Mouse (Mus musculus): Measurements from ENCODE around the gene Znhit1. TPM values are rescaled to one million over a fixed set of nuclear protein-coding genes. Genes with fewer than 3 reads are reported as not detected.

Znhit1 gene
- total RNA-seq, 2 experiments from 2014 or later, result 86.2 to 88.5 TPM

DNA sequence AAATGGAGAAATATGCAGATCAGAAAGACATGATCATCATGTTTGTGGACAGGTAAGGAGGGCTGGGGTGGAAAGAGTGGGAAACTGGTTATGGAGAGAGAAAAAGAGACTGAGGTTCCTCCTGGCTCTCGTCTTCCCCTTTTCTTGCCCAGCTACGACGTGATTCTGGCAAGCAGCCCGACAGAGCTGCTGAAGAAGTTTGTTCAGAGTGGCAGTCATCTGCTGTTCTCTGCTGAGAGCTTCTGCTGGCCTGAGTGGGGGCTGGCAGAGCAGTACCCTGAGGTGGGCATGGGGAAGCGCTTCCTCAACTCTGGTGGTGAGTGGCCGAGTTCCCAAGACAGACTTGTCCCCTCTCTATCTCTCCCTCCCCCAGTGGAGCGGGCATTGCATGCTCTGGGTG lies 599 bp upstream of the Znhit1 start:
- intact Hi-C loops (cut with DNase I), result no loop called here
- DNase-seq (ENCODE audit: low spot score in 2 of 2), result peak; percentile 40 to 48

- DNase-seq (ENCODE audit: low spot score in 2 of 2), result peak; percentile 80 to 83
- intact Hi-C loops (cut with DNase I), result loop anchor here (1.0 to 2.0 kb wide), 2 partner anchors 34 to 43 kb away; partner anchors contain the start of gene Fis1
Observed at GRCm38 (mm10) chr5:136987138-136987933, 485 bp downstream of the Znhit1 start.

- intact Hi-C loops (cut with DNase I), result loop anchor here (1.0 to 2.0 kb wide), 2 partner anchors 33 to 44 kb away; partner anchors contain the start of gene Fis1
- peak; percentile 97 to 99 for DNase-seq (ENCODE audit: low spot score in 2 of 2)
Observed at GRCm38 (mm10) chr5:136986695-136987137, 1.1 kb downstream of the Znhit1 start, which contains the start of gene Plod3. TSS of gene Plod3 (plus strand) at chr5:136987019.

GRCm38 (mm10) chr5:136984828-136985227 lies 3.0 kb downstream of the Znhit1 start:
- intact Hi-C loops (cut with DNase I), result no loop called here
- no peak for DNase-seq (ENCODE audit: low spot score in 2 of 2)

- no peak for DNase-seq (ENCODE audit: low spot score in 2 of 2)
Observed at GRCm38 (mm10) chr5:136982338-136982930, 5.4 kb downstream of the Znhit1 start.

DNA sequence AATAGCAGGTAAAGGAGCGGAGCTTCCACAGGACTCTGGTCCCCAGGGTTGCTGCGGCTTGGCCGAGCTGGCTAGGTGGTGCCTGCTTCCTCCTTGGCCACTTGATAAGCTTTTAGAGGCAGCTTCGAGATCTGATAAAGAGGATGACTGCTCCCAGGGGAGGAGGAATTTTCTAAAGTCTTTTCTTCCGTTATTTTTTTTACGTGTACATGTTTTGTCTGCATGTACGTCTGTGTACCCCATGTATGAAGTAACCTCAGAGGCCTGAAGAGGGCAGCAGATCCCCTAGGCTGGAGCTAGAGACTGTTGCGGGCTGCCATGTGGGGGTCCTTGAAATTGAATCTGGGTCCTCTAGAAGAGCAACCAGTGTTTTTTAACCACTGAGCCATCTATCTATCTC lies 6.8 kb downstream of the Znhit1 start:
- intact Hi-C loops (cut with DNase I), result no loop called here
- DNase-seq (ENCODE audit: low spot score in 2 of 2), result no peak

More at GRCm38 (mm10) chr5:136982338-136982930, 5.4 kb downstream of the Znhit1 start:
- intact Hi-C loops (cut with DNase I), result no loop called here

DNA sequence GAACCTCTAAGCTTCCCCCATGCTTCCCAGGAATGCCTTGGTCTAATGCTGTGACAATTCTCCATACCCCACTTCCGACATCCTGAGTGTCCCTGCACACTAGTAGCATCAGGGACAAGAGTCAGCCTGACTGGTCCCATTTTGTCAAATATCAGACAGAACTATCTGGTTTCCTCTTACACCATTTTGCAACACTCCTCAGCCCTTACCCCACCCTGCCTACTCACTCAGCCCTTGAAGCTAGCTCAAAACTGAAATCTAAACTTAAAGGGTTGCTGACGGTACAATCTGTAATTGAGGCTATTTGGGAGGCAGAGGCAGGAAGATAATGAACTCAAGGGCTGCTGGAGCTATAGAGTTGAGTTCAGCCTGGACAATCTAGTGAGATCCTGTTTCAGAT lies 8.1 kb downstream of the Znhit1 start:
- no peak for DNase-seq (ENCODE audit: low spot score in 2 of 2)
- intact Hi-C loops (cut with DNase I), result no loop called here

DNA sequence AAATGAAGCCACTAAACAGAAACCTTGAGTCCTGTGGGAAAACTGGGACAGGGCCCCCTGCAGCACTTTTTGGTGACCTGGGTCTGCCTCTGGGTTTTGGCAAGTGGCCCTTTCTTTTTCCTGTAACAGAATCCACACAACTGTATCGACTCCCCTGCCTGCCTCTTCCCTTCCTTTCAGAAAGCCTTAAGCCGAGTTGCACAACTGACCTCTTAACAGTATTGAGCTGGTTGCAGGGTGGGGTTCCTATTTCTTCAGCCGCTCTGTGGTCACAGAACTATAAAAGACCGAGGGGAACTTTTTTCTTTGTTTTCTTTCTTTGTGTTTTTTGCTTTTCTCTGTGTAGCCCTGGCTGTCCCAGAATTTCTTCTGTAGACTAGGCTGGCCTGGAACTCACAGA lies 10.1 kb downstream of the Znhit1 start:
- DNase-seq (ENCODE audit: low spot score in 2 of 2), result no peak
- intact Hi-C loops (cut with DNase I), result no loop called here

DNA sequence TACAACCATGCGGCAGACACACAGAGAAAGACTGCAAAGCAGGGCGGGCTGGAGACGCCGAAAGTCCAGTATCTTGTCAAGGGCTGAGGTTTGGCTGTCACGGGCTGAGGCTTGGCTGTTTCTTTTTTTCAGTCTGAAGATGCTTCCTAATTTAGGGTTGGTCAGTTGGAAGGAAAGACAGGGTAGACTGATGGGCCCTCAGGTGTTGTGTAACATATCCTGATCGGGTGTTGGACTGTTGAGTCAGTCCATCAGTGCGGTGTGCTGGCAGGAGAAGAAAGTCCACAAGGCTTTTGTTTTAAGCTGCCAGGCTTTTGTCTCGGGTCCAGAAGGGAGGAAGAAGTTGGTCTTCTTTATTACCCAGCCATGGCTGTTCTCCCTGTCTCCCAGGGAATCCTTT lies 14.2 kb downstream of the Znhit1 start:
- no peak for DNase-seq (ENCODE audit: low spot score in 2 of 2)
- intact Hi-C loops (cut with DNase I), result no loop called here

- intact Hi-C loops (cut with DNase I), result loop anchor here (1.0 kb wide), 1 partner anchor 41 kb away; no protein-coding TSS in a partner anchor
- DNase-seq (ENCODE audit: low spot score in 2 of 2), result peak; percentile 33 to 44
Observed at GRCm38 (mm10) chr5:136970703-136971102, 17.1 kb downstream of the Znhit1 start.

DNA sequence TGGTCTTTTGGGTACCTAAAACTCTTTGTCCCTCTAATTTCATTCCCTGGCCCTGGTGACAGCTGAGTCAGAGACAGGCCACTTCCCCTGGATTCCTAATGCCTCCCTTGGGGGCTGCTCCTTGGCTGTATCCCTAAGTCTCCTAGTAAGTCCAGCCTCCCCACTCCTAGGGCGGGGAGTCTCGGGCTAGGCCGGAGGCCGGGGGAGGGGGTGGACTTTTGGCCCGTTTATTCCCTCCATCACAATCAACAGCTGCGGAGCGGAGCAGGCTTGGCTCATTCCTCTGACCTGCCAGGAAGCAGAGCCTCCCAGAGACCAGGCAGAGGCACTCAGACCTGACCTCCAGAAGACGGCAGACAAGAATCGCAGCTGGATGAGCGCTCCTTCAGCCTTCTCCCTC lies 20.2 kb downstream of the Znhit1 start:
- intact Hi-C loops (cut with DNase I), result no loop called here
- DNase-seq (ENCODE audit: low spot score in 2 of 2), result no peak

DNA sequence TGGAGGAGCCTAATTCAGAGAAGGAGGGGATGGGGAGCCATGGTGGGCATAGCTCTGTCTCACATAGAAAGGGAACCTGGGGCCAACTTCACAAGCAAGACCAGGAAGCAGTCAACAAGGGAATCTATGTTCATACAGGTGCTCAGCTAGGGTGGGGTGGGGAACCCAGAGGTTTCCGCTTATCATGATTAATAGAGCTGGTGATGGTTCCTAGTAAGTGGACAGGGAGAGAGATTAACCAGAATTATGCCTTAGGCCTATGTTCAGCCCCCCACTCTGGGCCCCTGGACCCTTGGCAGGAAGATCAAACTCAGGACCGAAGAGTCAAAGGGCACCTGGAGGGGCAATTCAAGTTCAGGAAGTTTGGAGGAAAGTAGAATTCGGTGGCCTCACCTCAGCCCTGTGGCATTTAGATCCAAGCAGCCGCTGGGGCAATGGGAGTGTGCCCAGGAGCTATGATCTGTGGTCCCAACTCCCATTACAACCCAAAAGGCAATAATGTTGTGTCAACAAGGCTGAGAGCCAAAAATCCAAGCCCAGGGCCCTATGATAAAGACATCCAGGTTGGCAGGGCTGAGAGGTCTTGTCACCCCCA lies 20.9 kb downstream of the Znhit1 start:
- intact Hi-C loops (cut with DNase I), result no loop called here
- DNase-seq (ENCODE audit: low spot score in 2 of 2), result no peak

DNA sequence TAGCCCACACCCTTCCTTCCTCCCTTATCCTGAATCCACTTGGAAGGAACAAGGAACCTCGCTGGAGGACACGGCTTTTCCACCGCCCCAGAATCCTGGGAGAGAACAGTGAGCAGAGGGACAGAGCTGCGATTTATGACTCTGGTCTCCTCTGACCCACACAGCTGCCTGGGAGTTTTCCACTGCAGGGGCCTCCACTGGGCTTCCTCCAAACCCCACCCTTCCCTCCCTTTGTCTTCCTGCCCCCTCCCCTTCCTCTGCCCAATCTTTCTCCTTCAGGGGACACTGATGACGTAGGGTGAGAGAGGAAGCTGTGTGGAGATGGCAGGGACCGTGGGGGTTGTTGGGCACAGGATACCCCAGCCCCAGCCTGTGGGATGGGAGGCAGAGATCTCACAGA lies 21.5 kb downstream of the Znhit1 start, which contains the start of gene Cldn15:
TSS of gene Cldn15 (plus strand) at position 286 of the 400 bp plus-strand sequence.
- no peak for DNase-seq (ENCODE audit: low spot score in 2 of 2)
- intact Hi-C loops (cut with DNase I), result no loop called here

DNA sequence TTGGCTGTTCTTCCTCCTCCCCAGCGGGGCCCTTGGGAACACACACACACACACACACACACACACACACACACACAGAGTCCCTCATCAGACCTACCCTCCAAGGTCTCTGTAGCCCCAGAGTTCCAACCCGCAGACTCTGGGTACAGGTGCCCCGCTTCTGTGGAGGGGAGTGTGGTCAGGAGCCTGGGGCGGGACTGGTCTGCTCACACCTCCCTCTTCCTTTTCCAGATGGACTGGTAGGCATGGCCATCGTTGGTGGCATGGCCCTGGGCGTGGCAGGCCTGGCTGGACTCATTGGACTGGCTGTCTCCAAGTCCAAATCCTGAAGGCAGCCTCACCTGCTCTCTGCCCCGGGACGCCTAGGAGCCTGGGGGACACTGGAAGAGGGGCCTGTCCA lies 22.1 kb downstream of the Znhit1 start:
- DNase-seq (ENCODE audit: low spot score in 2 of 2), result no peak
- intact Hi-C loops (cut with DNase I), result no loop called here

DNA sequence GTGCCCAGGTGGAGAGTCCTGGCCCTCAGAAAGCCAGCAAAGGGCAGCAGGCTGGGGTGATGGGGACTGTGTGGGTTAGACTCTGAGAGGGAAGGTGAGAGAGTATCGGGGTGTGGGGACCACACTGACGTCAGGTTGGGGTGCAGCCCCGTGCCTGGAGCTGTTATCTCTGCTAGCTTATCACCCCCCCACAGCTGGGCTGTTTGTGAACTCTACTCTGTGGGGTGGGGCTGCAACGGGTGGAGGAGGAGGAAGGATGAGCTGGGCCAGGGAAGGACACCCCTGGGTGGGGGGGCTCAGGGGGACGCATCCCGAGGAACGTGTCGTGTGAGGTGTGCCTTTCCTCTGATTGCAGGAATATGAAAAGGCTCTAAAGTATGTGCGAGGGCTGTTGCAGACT lies 22.6 kb downstream of the Znhit1 start:
- DNase-seq (ENCODE audit: low spot score in 2 of 2), result no peak
- intact Hi-C loops (cut with DNase I), result no loop called here

DNA sequence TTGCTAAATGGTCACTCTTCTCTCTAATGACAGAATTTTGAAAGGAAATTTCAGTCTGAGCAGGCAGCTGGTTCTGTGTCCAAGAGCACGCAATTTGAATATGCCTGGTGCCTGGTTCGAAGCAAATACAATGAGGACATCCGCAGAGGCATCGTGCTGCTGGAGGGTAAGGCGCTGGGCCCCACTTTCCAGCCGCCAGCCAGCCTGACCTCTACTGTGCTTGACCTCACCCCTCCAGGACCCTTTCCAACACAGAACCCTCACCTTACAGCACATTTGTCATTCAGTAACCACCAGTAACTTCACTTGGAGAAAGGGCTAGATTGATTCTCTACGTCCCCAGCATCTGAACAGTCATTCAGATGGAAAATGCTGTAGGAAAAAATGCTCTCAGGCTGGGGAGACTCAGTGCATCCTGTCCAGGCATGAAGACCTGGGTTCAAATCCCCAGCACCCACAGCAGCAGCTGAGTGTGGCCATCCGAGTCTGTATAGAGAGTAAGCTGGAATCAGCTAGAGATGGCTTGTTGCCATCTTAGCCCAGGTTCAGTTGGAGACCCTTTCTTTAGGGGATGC lies 24.8 kb downstream of the Znhit1 start:
- intact Hi-C loops (cut with DNase I), result loop anchor here (1.0 to 2.0 kb wide), 2 partner anchors 10 to 44 kb away; partner anchors contain the start of gene Fis1
- DNase-seq (ENCODE audit: low spot score in 2 of 2), result no peak

DNA sequence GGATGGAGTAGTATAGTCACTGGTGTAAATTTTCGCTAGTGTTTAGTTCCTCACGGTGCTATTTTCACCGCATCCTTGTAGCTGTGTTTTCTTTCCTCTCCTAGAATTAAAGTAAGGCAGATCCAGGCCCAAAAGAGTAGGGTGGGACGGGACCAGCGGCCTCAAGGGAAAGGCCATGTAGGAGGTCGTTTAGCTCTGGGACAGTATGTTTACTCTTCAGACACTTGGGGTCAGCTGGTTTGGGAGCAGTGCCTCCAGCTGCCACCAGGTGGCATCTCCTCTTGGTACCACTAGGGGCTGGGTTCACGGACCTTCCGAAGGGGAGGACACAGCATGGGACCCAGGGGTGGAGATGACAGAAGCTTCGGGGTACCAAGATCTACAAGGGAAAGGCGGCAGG lies 25.3 kb downstream of the Znhit1 start:
- peak; percentile 78 for DNase-seq (ENCODE audit: low spot score in 2 of 2)
- intact Hi-C loops (cut with DNase I), result loop anchor here (1.0 to 2.0 kb wide), 2 partner anchors 9 to 44 kb away; partner anchors contain the start of gene Fis1

- DNase-seq (ENCODE audit: low spot score in 2 of 2), result peak; percentile 93 to 96
- intact Hi-C loops (cut with DNase I), result loop anchor here (1.0 to 2.0 kb wide), 2 partner anchors 9 to 43 kb away; partner anchors contain the start of gene Fis1
Observed at GRCm38 (mm10) chr5:136961983-136962461, 25.8 kb downstream of the Znhit1 start.

DNA sequence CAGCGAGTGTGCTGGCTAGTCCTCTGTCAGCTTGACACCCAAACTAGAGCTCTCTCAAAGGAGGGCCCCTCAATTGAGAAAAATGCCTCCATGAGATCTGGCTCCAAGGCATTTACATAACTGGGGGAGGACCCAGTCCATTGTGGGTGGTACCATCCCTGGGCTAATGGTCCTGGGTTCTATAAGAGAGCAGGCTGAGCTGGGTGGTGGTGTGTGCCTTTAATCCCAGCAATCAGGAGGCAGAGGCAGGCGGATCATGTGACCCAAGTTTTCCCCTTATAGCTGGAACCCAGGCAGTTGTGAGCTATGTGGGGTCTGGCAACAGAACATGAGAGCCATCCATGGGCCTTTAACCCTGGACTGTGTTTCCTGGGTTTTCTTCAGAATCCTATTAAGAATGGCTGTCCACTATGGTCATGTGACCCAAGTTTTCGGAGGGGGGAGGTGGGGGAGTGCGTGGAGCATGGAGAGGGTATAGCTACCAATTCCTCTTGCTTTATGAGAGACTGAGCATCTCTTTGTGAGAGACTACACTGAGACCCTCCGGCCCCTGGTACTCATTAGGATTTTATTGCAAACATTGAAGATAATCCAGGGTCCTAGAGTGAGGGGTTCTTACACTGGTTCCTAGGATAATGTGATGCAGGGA lies 26.4 kb downstream of the Znhit1 start:
- intact Hi-C loops (cut with DNase I), result no loop called here
- peak; percentile 26 to 37 for DNase-seq (ENCODE audit: low spot score in 2 of 2)
